Mouse (Mus musculus) E14TG2a.4 (cell line): ENCODE results near the gene Apof.

Experiments used
- CTCF ChIP-seq: conservative IDR thresholded peaks from 2 replicates; pipeline ENCODE4 v1.5.1; 2014; ENCODE audit warnings: low read length
- NANOG ChIP-seq: IDR thresholded peaks from 2 replicates; pipeline ENCODE4 v1.6.1; 2014; ENCODE audit warnings: borderline replicate concordance, low read length, mixed read lengths
- POU5F1 ChIP-seq: IDR thresholded peaks from 2 replicates; pipeline ENCODE4 v1.6.1; 2014; ENCODE audit warnings: low read length, borderline replicate concordance

GRCm38 (mm10) chr10:128310902-128311301, 42.4 kb downstream of the Apof start:
- TF ChIP-seq POU5F1 (no peak), CTCF (no peak), NANOG (no peak)
